Mouse (Mus musculus): ENCODE results near the gene Mrpl33. TPM values are rescaled to one million over a fixed set of nuclear protein-coding genes. Genes with fewer than 3 reads are reported as not detected.

The Mrpl33 gene
- polyA plus RNA-seq (2012): 6.9 and 12.8 TPM in 2 replicates

DNA sequence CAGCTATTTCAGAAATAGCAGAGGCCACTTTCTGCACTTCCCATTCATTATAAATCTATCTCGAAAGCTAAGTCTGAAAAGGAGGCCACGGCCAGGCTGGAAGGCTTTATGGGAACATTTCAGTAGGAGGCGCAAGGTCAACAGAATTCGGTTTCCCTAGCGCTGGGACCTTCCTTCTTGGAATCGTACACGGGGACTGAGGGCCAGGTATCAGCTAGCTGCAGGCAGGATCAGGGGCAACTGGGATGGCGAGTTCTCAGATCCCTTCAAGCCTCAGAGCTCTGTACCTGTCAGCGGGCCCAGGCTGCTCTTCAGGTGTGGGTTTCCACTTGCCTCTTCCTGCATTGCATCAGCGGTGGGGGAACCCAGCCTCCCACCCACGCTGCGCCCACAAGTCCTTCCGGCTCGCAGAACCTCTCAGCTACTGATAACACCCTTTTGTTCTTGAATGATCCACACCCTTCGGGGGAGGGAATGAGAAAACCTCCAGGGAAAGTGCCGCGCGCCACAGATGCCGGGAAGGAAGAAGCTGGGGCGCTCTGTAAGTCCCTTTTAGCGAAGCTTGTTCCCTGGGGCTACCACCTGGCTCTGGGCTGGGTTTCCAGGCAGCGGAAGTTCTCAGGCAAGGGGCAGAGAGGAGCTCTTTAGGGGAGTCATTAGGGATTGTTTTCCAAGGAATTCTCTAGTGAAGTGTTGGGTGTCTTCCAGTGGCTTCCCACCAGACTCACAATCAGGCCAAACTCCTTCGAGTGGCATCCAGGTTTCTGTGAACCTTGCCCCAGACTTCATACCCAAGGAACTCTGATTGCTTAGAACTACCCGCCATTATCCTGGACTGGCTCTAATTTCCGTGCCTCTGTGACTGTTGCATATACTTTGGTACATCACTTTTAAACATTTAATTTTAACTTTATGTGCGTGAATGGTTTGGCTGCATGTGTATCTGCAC lies at the start of gene Mrpl33:
Gene Mrpl33 (plus strand): TSS at position 455 of the 949 bp plus-strand sequence.

DNA sequence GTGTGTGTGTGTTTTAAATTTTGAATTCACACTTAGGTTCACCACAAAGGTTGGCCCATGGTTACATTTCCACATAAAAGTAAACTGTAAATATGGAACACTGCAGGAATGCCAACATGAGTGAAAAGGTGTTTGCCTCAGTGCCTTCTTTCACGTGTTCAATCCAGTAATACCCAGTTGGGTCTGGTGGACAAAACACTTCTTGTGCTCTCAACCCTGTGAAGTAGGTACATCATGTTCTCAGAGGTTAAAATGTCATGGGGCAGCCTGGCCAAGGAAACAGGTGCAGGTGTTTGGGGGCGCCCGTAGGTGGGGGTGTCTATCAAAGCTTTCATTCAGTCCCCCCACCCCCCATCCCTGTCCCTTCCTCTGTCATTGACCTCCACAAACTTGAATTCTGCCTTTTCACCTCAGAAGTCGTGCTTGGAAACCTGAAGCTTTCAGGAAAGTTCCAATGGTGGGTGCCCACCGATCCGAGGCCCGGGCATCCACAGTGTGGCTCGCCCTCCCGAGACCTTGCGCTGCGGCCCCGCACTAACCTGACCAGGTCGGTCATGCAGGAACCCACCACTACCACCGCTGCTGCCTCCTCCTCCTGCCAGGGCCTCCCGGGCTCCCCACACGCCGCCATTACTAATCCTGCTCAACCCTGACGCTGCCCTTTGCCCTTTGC lies 100.4 kb downstream of the Mrpl33 start, which contains the start of gene Rbks:
Gene Rbks (minus strand): TSS at position 657 of the 673 bp plus-strand sequence.

DNA sequence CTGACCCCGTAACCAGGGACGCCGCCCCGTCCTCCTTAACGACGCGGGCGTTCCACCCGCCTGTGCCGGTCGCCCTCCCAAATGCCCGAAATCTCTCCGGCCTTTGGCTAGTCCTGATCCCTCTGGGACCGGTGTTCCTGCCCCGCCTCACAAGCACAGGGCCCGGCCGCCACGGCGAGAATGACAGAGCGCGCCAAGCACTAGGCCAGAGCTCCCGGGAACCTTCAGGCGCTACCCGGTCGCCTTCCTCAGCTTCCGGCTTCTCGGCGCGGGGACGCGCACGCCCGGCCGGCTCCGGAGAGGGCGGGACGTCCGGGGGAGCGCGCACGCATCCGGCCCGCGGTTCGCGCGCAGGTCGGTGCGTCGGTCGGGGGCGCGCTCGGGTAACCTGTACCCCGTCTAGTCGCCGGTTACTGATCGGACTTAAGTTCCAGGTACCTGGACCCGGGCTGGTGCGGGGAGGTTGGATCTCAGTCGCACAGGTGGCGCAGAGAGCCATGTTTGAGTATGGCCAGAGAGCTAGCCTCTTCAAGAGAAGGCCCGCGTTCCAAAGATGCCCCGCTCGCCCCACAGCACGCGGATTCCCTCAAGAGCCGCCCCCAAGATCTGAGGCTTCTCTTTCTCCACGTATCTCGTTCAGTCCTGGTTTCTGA lies 101.0 kb downstream of the Mrpl33 start, which contains the start of gene Babam2:
Gene Babam2 (plus strand): TSS at position 41 of the 653 bp plus-strand sequence.

Other genes starting within 250 kb of the Mrpl33 start
- gene Zfp512, start 144.5 kb upstream of the Mrpl33 start, polyA plus RNA-seq (2012): 5.2 and 7.6 TPM in 2 replicates
- not detected in 2 replicates for gene 4930548H24Rik, start 111.2 kb upstream of the Mrpl33 start, polyA plus RNA-seq (2012)
- 25.6 and 28.8 TPM in 2 replicates for gene Gpn1, start 102.2 kb upstream of the Mrpl33 start, polyA plus RNA-seq (2012)
- 13.3 and 14.2 TPM in 2 replicates for gene Slc4a1ap, start 69.9 kb upstream of the Mrpl33 start, polyA plus RNA-seq (2012)
- gene Supt7l, start 69.1 kb upstream of the Mrpl33 start, polyA plus RNA-seq (2012): 8.7 and 8.8 TPM in 2 replicates
- gene Rbks, start 100.7 kb downstream of the Mrpl33 start, polyA plus RNA-seq (2012): 11.0 and 14.9 TPM in 2 replicates
- 48.2 and 52.8 TPM in 2 replicates for gene Babam2, start 100.7 kb downstream of the Mrpl33 start, polyA plus RNA-seq (2012)

Measured in megakaryocyte-erythroid progenitor cell, adult 5 weeks (primary cell).